Mouse (Mus musculus): ENCODE results near the gene Epb41l3. TPM values are rescaled to one million over a fixed set of nuclear protein-coding genes. Genes with fewer than 3 reads are reported as not detected.

Gene Epb41l3
- polyA plus RNA-seq, 1 experiment from 2014 or later, result 85.5 TPM

DNA sequence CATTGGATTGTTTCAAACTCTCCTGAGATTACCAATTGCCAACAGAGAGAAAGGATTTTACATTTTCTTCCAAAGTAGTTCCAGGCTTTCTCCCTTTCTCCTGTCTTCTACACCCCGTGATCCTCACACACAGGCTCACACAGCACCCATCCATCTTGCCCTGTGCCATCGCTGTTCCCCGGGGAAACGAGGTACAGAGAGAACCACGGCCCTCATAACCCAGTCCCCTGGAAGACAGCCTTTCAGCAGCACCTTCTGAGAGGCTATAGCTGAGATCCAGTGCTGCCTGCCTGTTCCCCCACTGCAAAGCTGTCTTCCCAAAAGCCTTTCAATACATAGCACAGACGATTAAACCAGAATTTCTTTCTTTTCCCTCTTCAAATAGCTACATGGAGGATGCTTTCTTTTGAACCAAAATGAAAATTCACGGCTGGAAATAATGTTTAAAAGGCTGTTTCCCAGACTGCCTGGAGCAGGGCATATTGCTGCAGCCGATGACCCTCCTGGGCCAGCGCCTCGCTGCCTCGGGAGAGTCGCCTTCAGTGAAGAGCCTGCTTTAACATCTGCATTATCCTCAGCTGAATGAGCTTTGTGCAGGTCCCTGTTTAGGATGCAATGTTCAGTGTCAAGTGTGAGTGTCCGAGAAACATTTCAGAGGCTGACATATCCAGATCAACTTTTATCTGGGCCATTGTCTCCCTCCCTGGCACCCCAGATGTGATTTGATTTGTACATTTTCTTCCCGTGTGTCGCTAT, 188.5 kb downstream of the Epb41l3 start:
- 51% methylated on average over 15 of the region's 15 CpGs for WGBS
- Histone ChIP-seq H3K9ac (ENCODE audit: low read depth, low read length) (peak overlapping the region; percentile 28; the same call in 1 of the 2 replicates), H3K4me1 (replicated peaks; ENCODE audit: control insufficient read depth, insufficient read depth, low read length) (peaks cover 2% of the 10 kb centered on the region; the same call in 1 of the 2 replicates)

DNA sequence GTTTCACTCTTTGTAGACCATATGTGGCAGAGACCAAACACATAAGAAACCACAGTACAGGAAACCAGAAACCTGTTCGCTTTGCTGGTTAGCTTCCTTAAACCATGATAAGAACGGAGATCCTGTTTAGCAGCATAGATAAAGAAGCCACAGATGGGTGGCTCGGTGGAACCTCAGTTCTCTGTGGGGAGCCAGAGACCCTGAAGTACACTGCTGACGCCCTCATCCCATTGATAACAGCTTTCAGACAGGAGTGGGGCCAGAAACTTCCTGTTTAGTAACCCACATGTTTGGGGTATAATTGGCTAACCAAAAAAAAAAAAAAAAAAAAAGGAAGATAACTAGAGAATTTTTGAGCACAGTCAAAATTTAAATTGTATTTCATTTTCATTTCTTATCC, 189.7 kb downstream of the Epb41l3 start:
- H3K9ac ChIP-seq (ENCODE audit: low read depth, low read length), result no peak overlapping the region
- no peaks in the 10 kb centered on the region for H3K36me3 ChIP-seq (ENCODE audit: control insufficient read depth, insufficient read depth, low read length)
- no peak overlapping the region for H3K4me2 ChIP-seq (replicated peaks; ENCODE audit: low read depth, low read length)
- no peak for ATAC-seq (ENCODE audit: low FRiP score)
- no peak overlapping the region for H3K27ac ChIP-seq (ENCODE audit: low read depth, low read length)
- WGBS, result 50% methylated on average over 4 of the region's 4 CpGs
- peaks cover 2% of the 10 kb centered on the region; the same call in 1 of the 2 replicates for H3K4me1 ChIP-seq (replicated peaks; ENCODE audit: control insufficient read depth, insufficient read depth, low read length)
- no peaks in the 10 kb centered on the region for H3K9me3 ChIP-seq (ENCODE audit: control insufficient read depth, low read length)
- H3K4me3 ChIP-seq (ENCODE audit: low read depth, low read length), result no peak overlapping the region
- H3K27me3 ChIP-seq (ENCODE audit: control insufficient read depth, insufficient read depth, low read length), result no peaks in the 10 kb centered on the region
- no peak for DNase-seq (ENCODE audit: low spot score)

More for the DNA sequence above, 188.5 kb downstream of the Epb41l3 start:
- Histone ChIP-seq H3K36me3 (ENCODE audit: control insufficient read depth, insufficient read depth, low read length) (no peaks in the 10 kb centered on the region), H3K9me3 (ENCODE audit: control insufficient read depth, low read length) (no peaks in the 10 kb centered on the region), H3K27me3 (ENCODE audit: control insufficient read depth, insufficient read depth, low read length) (no peaks in the 10 kb centered on the region), H3K4me2 (replicated peaks; ENCODE audit: low read depth, low read length) (no peak overlapping the region), H3K27ac (ENCODE audit: low read depth, low read length) (no peak overlapping the region), H3K4me3 (ENCODE audit: low read depth, low read length) (no peak overlapping the region)
- no peak for ATAC-seq (ENCODE audit: low FRiP score)
- peak; percentile 27 for DNase-seq (ENCODE audit: low spot score)

DNA sequence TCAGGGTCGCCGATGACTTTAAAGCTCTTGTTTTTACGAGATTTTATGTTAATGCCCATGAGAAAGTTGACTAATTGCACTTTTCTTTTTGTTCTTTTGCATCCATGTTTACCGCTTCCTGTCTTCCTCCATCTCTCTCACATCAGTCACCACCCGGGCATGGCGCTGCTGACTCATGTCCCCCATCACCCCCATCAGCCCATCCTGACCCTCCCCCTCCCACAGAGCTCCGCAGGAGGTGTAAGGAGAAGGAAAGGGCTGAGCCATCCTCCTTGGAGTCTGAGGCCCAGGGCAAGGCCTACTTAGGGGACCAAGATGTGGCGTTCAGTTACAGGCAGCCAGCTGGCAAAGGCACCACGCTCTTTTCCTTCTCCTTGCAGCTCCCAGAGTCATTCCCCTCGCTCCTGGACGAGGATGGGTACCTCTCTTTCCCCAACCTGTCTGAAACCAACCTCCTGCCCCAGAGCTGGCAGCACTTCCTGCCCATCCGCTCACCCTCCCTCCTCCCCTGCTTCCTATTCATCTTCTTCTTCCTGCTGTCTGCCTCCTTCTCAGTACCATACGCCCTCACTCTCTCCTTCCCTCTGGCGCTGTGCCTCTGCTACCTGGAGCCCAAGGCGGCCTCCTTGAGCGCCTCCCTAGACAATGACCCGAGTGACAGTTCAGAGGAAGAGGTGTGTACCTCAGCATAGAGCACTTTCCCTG, 190.4 kb downstream of the Epb41l3 start:
- Histone ChIP-seq H3K9ac (ENCODE audit: low read depth, low read length) (no peak overlapping the region), H3K27me3 (ENCODE audit: control insufficient read depth, insufficient read depth, low read length) (no peaks in the 10 kb centered on the region), H3K4me3 (ENCODE audit: low read depth, low read length) (no peak overlapping the region), H3K4me1 (replicated peaks; ENCODE audit: control insufficient read depth, insufficient read depth, low read length) (peaks cover 2% of the 10 kb centered on the region; the same call in 1 of the 2 replicates), H3K4me2 (replicated peaks; ENCODE audit: low read depth, low read length) (no peak overlapping the region), H3K9me3 (ENCODE audit: control insufficient read depth, low read length) (no peaks in the 10 kb centered on the region), H3K27ac (ENCODE audit: low read depth, low read length) (no peak overlapping the region), H3K36me3 (ENCODE audit: control insufficient read depth, insufficient read depth, low read length) (no peaks in the 10 kb centered on the region)
- no peak for DNase-seq (ENCODE audit: low spot score)
- WGBS, result 34% methylated on average over 17 of the region's 17 CpGs
- ATAC-seq (ENCODE audit: low FRiP score), result no peak

DNA sequence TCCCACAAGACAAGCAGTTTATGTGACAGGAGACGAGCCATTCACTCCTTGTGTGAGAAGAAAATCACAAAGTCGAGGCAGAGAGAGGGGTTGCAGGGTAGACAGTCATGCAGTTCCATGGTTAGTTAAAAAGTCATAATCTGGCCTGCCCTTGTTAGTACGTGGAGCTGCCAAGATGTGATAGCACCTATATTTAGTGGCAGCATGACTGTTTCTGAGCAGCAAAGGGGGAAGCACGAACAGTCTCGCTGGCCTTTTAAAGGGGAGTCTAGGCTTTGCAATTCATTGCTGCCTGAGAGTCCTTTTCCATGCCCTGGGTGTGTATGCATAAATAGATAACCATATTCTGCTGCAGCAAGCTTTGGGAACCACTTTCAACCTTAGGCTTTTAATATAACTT, 191.5 kb downstream of the Epb41l3 start:
- Histone ChIP-seq H3K4me1 (replicated peaks; ENCODE audit: control insufficient read depth, insufficient read depth, low read length) (peaks cover 2% of the 10 kb centered on the region; the same call in 1 of the 2 replicates), H3K36me3 (ENCODE audit: control insufficient read depth, insufficient read depth, low read length) (no peaks in the 10 kb centered on the region), H3K9ac (ENCODE audit: low read depth, low read length) (no peak overlapping the region), H3K4me2 (replicated peaks; ENCODE audit: low read depth, low read length) (no peak overlapping the region), H3K27me3 (ENCODE audit: control insufficient read depth, insufficient read depth, low read length) (no peaks in the 10 kb centered on the region), H3K27ac (ENCODE audit: low read depth, low read length) (no peak overlapping the region), H3K9me3 (ENCODE audit: control insufficient read depth, low read length) (no peaks in the 10 kb centered on the region), H3K4me3 (ENCODE audit: low read depth, low read length) (no peak overlapping the region)
- no peak for ATAC-seq (ENCODE audit: low FRiP score)
- 77% methylated on average over 5 of the region's 5 CpGs for WGBS
- no peak for DNase-seq (ENCODE audit: low spot score)

DNA sequence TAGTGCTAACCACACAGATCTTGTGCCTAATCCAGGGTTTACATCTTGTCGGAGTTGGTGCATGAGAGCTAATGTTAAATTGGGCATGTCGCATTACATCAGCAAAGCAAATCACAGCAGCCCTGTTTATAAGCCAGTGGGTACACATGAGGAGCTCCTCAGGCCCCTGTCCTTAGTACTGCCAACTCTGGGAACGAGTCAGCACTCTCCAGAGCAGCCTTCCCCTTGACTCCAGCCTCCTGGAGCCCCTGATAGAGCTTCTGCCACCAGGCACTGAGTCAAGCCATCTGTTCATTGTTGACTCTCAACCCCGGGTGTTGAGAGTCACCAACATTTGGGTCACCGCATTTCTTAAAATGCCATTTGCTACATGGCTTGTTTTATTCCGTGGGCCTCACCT, 192.0 kb downstream of the Epb41l3 start:
- Histone ChIP-seq H3K36me3 (ENCODE audit: control insufficient read depth, insufficient read depth, low read length) (no peaks in the 10 kb centered on the region), H3K4me1 (replicated peaks; ENCODE audit: control insufficient read depth, insufficient read depth, low read length) (peaks cover 2% of the 10 kb centered on the region; the same call in 1 of the 2 replicates), H3K4me2 (replicated peaks; ENCODE audit: low read depth, low read length) (no peak overlapping the region), H3K4me3 (ENCODE audit: low read depth, low read length) (no peak overlapping the region), H3K9me3 (ENCODE audit: control insufficient read depth, low read length) (no peaks in the 10 kb centered on the region), H3K27ac (ENCODE audit: low read depth, low read length) (no peak overlapping the region), H3K27me3 (ENCODE audit: control insufficient read depth, insufficient read depth, low read length) (no peaks in the 10 kb centered on the region), H3K9ac (ENCODE audit: low read depth, low read length) (no peak overlapping the region)
- ATAC-seq (ENCODE audit: low FRiP score) (no peak), DNase-seq (ENCODE audit: low spot score) (no peak)
- 40% methylated on average over 6 of the region's 6 CpGs for WGBS

DNA sequence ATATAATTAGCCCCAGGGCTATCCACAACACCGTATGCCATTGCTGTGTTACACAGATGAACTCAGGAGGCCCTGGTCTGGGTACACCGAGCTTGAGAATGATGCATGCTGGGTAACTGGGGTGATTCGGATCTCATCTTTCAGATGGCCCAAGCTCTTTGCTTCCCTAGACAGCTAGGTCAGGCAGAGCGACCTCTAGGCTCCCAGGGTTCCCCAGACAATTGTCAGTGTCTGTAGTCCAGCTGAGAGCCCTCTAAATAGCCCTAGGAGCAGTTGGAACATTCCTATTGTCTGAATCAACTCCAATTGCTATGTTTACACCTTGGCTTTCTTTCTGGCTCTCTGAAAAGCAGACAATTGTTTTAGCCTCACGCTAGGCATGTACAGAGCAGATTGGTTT, 201.9 kb downstream of the Epb41l3 start:
- DNase-seq (ENCODE audit: low spot score), result peak; percentile 42
- WGBS, result 15% methylated on average over 5 of the region's 5 CpGs

DNA sequence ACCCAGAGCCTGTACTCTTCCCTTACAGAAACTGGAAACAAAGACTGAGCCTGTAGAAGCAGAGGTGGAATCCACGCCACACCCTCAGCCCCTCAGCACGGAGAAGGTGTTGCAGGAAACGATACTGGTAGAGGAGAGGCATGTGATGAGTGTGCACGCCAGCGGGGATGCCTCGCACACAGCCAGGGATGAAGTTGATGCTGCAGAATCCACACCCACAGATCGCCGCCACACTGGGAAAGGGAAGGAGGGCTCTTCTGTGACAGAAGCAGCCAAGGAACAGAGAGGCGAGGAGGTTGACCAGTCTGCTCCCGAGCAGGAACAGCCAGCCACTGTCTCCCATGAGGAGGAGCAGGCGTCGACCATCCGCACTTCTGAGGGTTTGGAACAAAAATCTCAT, 209.0 kb downstream of the Epb41l3 start:
- Histone ChIP-seq H3K36me3 (ENCODE audit: control insufficient read depth, insufficient read depth, low read length) (peaks cover 13% of the 10 kb centered on the region; the same call in 1 of the 2 replicates), H3K9ac (ENCODE audit: low read depth, low read length) (no peak overlapping the region)
- WGBS, result 96% methylated on average over 13 of the region's 13 CpGs

More for the DNA sequence above, 201.9 kb downstream of the Epb41l3 start:
- no peak overlapping the region for H3K4me3 ChIP-seq (ENCODE audit: low read depth, low read length)
- no peaks in the 10 kb centered on the region for H3K9me3 ChIP-seq (ENCODE audit: control insufficient read depth, low read length)
- no peak overlapping the region for H3K9ac ChIP-seq (ENCODE audit: low read depth, low read length)
- no peaks in the 10 kb centered on the region for H3K27me3 ChIP-seq (ENCODE audit: control insufficient read depth, insufficient read depth, low read length)
- no peaks in the 10 kb centered on the region for H3K36me3 ChIP-seq (ENCODE audit: control insufficient read depth, insufficient read depth, low read length)
- no peak overlapping the region for H3K4me2 ChIP-seq (replicated peaks; ENCODE audit: low read depth, low read length)
- H3K4me1 ChIP-seq (replicated peaks; ENCODE audit: control insufficient read depth, insufficient read depth, low read length), result no peaks in the 10 kb centered on the region
- no peak for ATAC-seq (ENCODE audit: low FRiP score)
- H3K27ac ChIP-seq (ENCODE audit: low read depth, low read length), result no peak overlapping the region

DNA sequence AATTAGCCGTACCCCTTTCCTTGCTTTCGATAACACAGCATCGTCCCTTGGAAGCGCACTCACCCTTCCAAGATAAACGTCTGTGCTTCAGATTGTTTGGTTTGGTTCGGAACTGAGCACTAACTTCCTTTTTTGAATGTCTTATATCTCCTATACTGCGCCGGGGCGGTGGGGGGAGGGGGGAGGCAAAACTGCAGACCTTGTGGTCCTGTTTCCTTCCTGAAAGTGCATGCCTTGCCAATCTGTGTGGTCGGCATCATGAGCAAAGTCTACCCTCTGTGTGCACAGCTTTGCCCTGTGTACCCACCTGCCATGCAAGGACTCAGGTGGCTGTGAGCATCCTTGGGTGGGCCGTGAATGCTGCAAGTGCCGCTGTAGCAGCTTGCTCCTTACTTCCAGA, 212.6 kb downstream of the Epb41l3 start:
- ATAC-seq (ENCODE audit: low FRiP score), result no peak
- WGBS, result 94% methylated on average over 12 of the region's 12 CpGs

More for the DNA sequence above, 209.0 kb downstream of the Epb41l3 start:
- Histone ChIP-seq H3K9me3 (ENCODE audit: control insufficient read depth, low read length) (no peaks in the 10 kb centered on the region; the same call in 1 of the 2 replicates), H3K27me3 (ENCODE audit: control insufficient read depth, insufficient read depth, low read length) (no peaks in the 10 kb centered on the region), H3K4me1 (replicated peaks; ENCODE audit: control insufficient read depth, insufficient read depth, low read length) (no peaks in the 10 kb centered on the region), H3K27ac (ENCODE audit: low read depth, low read length) (no peak overlapping the region), H3K4me2 (replicated peaks; ENCODE audit: low read depth, low read length) (no peak overlapping the region), H3K4me3 (ENCODE audit: low read depth, low read length) (no peak overlapping the region)
- ATAC-seq (ENCODE audit: low FRiP score), result no peak
- no peak for DNase-seq (ENCODE audit: low spot score)

More for the DNA sequence above, 212.6 kb downstream of the Epb41l3 start:
- H3K36me3 ChIP-seq (ENCODE audit: control insufficient read depth, insufficient read depth, low read length), result peaks cover 13% of the 10 kb centered on the region; the same call in 1 of the 2 replicates
- H3K9me3 ChIP-seq (ENCODE audit: control insufficient read depth, low read length), result no peaks in the 10 kb centered on the region
- no peak overlapping the region for H3K4me3 ChIP-seq (ENCODE audit: low read depth, low read length)
- no peak overlapping the region for H3K9ac ChIP-seq (ENCODE audit: low read depth, low read length)
- no peak overlapping the region for H3K4me2 ChIP-seq (replicated peaks; ENCODE audit: low read depth, low read length)
- no peak overlapping the region for H3K27ac ChIP-seq (ENCODE audit: low read depth, low read length)
- no peaks in the 10 kb centered on the region for H3K27me3 ChIP-seq (ENCODE audit: control insufficient read depth, insufficient read depth, low read length)
- DNase-seq (ENCODE audit: low spot score), result no peak
- no peaks in the 10 kb centered on the region for H3K4me1 ChIP-seq (replicated peaks; ENCODE audit: control insufficient read depth, insufficient read depth, low read length)

All from hindbrain, embryonic 11.5 days (tissue).